Mouse (Mus musculus) liver, postnatal 0 days (tissue): ENCODE results near the gene Cbll1.

Source experiments
- CTCF ChIP-seq: sonication (generic); IDR thresholded peaks from 2 replicates; pipeline ENCODE4 v1.5.1; 2016; ENCODE audit warnings: antibody characterized with exemption, low read depth
- EP300 ChIP-seq: IDR thresholded peaks from 2 replicates; pipeline ENCODE4 v1.6.1; 2016; ENCODE audit warnings: antibody characterized with exemption, low read depth, mild to moderate bottlenecking

DNA sequence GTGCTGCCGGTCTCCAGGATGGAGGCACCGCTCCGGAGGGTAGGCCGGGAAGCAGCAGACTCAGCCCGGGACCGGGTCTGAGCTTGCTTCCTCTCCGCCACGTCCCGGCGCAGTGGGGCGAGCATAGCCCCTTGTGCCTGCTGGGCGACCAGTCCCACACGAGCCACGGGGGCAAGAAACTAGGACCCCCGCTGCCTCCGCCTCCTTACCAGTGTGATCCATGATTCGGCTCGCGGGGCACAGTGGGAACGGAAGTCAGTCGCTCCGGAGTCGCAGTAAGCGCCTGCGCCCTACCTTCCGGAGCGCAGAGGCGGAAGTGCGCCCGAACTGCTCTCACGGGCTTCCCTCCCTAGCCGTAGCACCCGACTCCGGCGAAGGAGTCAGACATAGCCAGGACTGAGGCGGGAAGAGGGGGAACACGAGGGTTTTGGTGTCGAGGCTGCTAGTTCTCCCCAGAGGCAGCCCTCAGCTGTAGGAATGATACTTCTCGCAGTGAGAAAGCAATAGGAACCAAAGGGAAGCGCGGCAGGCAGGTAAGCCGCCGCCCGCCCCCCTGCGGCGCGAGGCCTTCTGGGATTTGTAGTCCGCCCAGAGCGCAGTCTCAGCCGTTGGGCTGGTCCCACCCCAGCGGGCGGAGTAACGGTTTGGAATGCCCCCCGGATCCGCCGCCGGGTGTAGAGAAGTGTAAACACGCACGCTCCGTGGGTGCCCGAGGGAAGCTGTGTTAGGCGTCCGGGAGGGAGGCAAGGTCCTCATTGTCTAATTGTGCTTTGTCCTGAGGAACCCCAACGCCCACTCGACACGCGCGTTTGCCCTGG is at the start of gene Cbll1:
- TF ChIP-seq CTCF (no peak), EP300 (peak; percentile 38; the same call in 1 of the 2 replicates)
